ENCODE assay signal across 29 mouse cellular contexts in the genomic region with DNA sequence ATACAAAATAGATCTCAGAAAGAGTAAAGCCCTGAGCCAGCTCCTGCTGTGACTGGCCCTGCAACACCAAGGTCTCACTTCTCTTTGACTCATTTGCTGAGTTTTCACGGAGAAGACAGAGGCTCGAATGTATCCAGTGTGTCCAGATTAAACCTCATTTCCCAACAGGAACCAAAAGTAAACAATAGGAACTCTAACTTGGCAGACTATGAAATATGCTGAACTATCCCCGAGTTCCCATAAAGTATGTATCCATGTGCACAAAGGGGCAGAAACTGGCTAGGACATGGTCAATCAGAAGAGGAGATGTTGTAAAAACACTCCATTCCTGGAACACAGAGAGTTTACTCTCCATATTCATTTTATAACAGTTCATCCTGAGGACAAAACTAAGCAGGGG. TPM values are rescaled to one million over a fixed set of nuclear protein-coding genes. Genes with fewer than 3 reads are reported as not detected.
DNase-seq lines count a peak whose midpoint lies in the region; ATAC-seq and TF ChIP-seq lines count a peak whose summit lies in the region.
"Had no signal": no experiment of that assay in that cellular context is flagged by ENCODE, and none has a peak within 500 bp of the region (broad histone marks: within the 10 kb centered on the region; RNA-seq: fewer than 3 reads in every experiment).

No protein-coding gene starts in this region.

- H3K27me3 ChIP-seq in liver, embryonic 16.5 days (ENCODE audit: control insufficient read depth, insufficient read depth, low read depth, low read length), result no peaks in the 10 kb centered on the region
- H3K27me3 ChIP-seq in liver, embryonic 11.5 days (replicated peaks; ENCODE audit: control insufficient read depth, insufficient read depth, low read length), result no peaks in the 10 kb centered on the region
- H3K27me3 ChIP-seq in stomach, postnatal 0 days (ENCODE audit: control insufficient read depth, insufficient read depth, low read length), result no peaks in the 10 kb centered on the region
- H3K27me3 ChIP-seq: hindbrain, embryonic 12.5 days; limb, embryonic 12.5 days; midbrain, embryonic 12.5 days; neural tube, embryonic 15.5 days; stomach, embryonic 15.5 days had no signal

- no peaks in the 10 kb centered on the region for H3K9me3 ChIP-seq in liver, embryonic 16.5 days (replicated peaks; ENCODE audit: control insufficient read depth, low read length)
- no peaks in the 10 kb centered on the region for H3K9me3 ChIP-seq in liver, embryonic 11.5 days (ENCODE audit: control insufficient read depth, low read length)
- no peaks in the 10 kb centered on the region for H3K9me3 ChIP-seq in stomach, postnatal 0 days (ENCODE audit: control insufficient read depth, low read length)
- H3K9me3 ChIP-seq: stomach, embryonic 15.5 days had no signal

- H3K36me3 ChIP-seq in liver, embryonic 16.5 days (ENCODE audit: control insufficient read depth, insufficient read depth), result no peaks in the 10 kb centered on the region
- peaks cover 13% of the 10 kb centered on the region; the same call in 1 of the 2 replicates for H3K36me3 ChIP-seq in liver, embryonic 11.5 days (ENCODE audit: control insufficient read depth, insufficient read depth, low read length)
- peaks cover 6% of the 10 kb centered on the region for H3K36me3 ChIP-seq in stomach, postnatal 0 days (ENCODE audit: control insufficient read depth, insufficient read depth, low read length)

- peak; percentile 47 for DNase-seq in adrenal gland, adult 2 months
- no peak for DNase-seq in adrenal gland, adult 8-10 months
- no peak for DNase-seq in liver, embryonic 11.5 days (ENCODE audit: low spot score)
- DNase-seq in lung, postnatal 10 days, result peak; percentile 45
- DNase-seq in lung, postnatal 4 days, result no peak
- DNase-seq in stomach, postnatal 0 days (ENCODE audit: low spot score), result no peak
- no peak for DNase-seq in yolk sac, embryonic 10.5 days (ENCODE audit: low spot score)
- DNase-seq: cerebellum, adult 11 months; cerebellum, postnatal 10 days; forebrain, postnatal 0 days; right cerebral cortex, adult 18-20 months; right cerebral cortex, postnatal 4 days had no signal

- H3K4me1 ChIP-seq in liver, embryonic 16.5 days (ENCODE audit: control insufficient read depth, low read depth, low read length), result peaks cover 3% of the 10 kb centered on the region; the same call in 1 of the 2 replicates
- no peaks in the 10 kb centered on the region for H3K4me1 ChIP-seq in liver, embryonic 11.5 days (replicated peaks; ENCODE audit: control insufficient read depth, insufficient read depth, low read length)
- H3K4me1 ChIP-seq in stomach, postnatal 0 days (replicated peaks; ENCODE audit: control insufficient read depth, insufficient read depth), result no peaks in the 10 kb centered on the region; the same call in 1 of the 2 replicates
- H3K4me1 ChIP-seq: embryonic facial prominence, embryonic 10.5 days; forebrain, embryonic 10.5 days; hindbrain, embryonic 12.5 days; limb, embryonic 12.5 days; midbrain, embryonic 12.5 days had no signal

- ATAC-seq in liver, embryonic 16.5 days (ENCODE audit: low read depth), result peak; percentile 24; the same call in 1 of the 2 replicates
- ATAC-seq in liver, embryonic 11.5 days (replicated peaks; ENCODE audit: low FRiP score), result no peak
- ATAC-seq in stomach, postnatal 0 days (ENCODE audit: low FRiP score, low TSS enrichment), result peak; percentile 35; the same call in 1 of the 2 replicates
- ATAC-seq: forebrain, postnatal 0 days; intestine, postnatal 0 days had no signal

- no peak for TF ChIP-seq EP300 in stomach, postnatal 0 days (optimal IDR thresholded peaks at IDR 0.05)

- 32% methylated on average over 3 of the region's 3 CpGs for WGBS in liver, embryonic 16.5 days (ENCODE audit: insufficient replicate concordance)
- 68% methylated on average over 3 of the region's 3 CpGs for WGBS in liver, embryonic 11.5 days
- WGBS in stomach, postnatal 0 days, result 23% methylated on average over 3 of the region's 3 CpGs

- no peak overlapping the region for H3K9ac ChIP-seq in liver, embryonic 16.5 days (ENCODE audit: low read depth, low read length)
- H3K9ac ChIP-seq in liver, embryonic 11.5 days (ENCODE audit: low read depth, low read length), result no peak overlapping the region
- H3K9ac ChIP-seq in stomach, postnatal 0 days (ENCODE audit: low read length), result no peak overlapping the region
- H3K9ac ChIP-seq: forebrain, postnatal 0 days; hindbrain, embryonic 12.5 days; limb, embryonic 12.5 days; midbrain, embryonic 12.5 days; neural tube, embryonic 15.5 days; stomach, embryonic 15.5 days had no signal

- TF ChIP-seq CTCF in stomach, postnatal 0 days (IDR thresholded peaks at IDR 0.05; ENCODE audit: low read depth), result no peak

- H3K27ac ChIP-seq in liver, embryonic 16.5 days (ENCODE audit: low read length), result 0 out of 2 replicates have a peak overlapping the region, but pooled peaks have one; percentile 8
- H3K27ac ChIP-seq in liver, embryonic 11.5 days (ENCODE audit: low read depth, low read length), result no peak overlapping the region
- peak overlapping the region; percentile 61 for H3K27ac ChIP-seq in stomach, postnatal 0 days (replicated peaks)
- H3K27ac ChIP-seq: embryonic facial prominence, embryonic 10.5 days; forebrain, embryonic 10.5 days; hindbrain, embryonic 12.5 days; left cerebral cortex, adult 2 months; limb, embryonic 12.5 days; midbrain, embryonic 12.5 days; neural tube, embryonic 15.5 days had no signal

- no peak overlapping the region for H3K4me2 ChIP-seq in liver, embryonic 16.5 days (ENCODE audit: low read depth, low read length)
- H3K4me2 ChIP-seq in liver, embryonic 11.5 days, result no peak overlapping the region
- no peak overlapping the region for H3K4me2 ChIP-seq in stomach, postnatal 0 days (replicated peaks; ENCODE audit: low read depth)
- H3K4me2 ChIP-seq: hindbrain, embryonic 12.5 days; limb, embryonic 12.5 days; midbrain, embryonic 12.5 days; neural tube, embryonic 15.5 days; stomach, embryonic 15.5 days had no signal

- H3K4me3 ChIP-seq in liver, embryonic 16.5 days (ENCODE audit: low read depth, low read length), result no peak overlapping the region
- no peak overlapping the region for H3K4me3 ChIP-seq in liver, embryonic 11.5 days (ENCODE audit: low read depth, low read length)
- no peak overlapping the region for H3K4me3 ChIP-seq in stomach, postnatal 0 days (ENCODE audit: low read depth, low read length)
- H3K4me3 ChIP-seq: embryonic facial prominence, embryonic 10.5 days; forebrain, embryonic 10.5 days; hindbrain, embryonic 12.5 days; left cerebral cortex, adult 2 months; limb, embryonic 12.5 days; midbrain, embryonic 12.5 days; neural tube, embryonic 15.5 days; stomach, embryonic 15.5 days had no signal

RNA-seq across cellular contexts. Expression of gene Jmjd4, which starts 17.6 kb away (rescaled TPM):
- 1 to 10 TPM; 8.4 to 9.4 TPM for total RNA-seq in adrenal gland, adult 2 months (2021)
- polyA plus RNA-seq in adrenal gland, adult 2 months (2012; rRNA removed), result 4.9 and 6.2 TPM in 2 replicates
- 10 to 100 TPM; 10.4 to 12.1 (median 11.1) TPM for total RNA-seq in adrenal gland, adult 8-10 months (2022)
- polyA plus RNA-seq in liver, embryonic 16.5 days (2015; fragmentation: Nextera tagmentation; extraction: Ambion mirVana), result 3.4 and 3.7 TPM in 2 replicates
- polyA plus RNA-seq in liver, embryonic 11.5 days (2014; fragmentation: Nextera tagmentation; extraction: Ambion mirVana), result 10.8 and 12.7 TPM in 2 replicates
- polyA plus RNA-seq in stomach, postnatal 0 days (2015; fragmentation: Nextera tagmentation; extraction: Ambion mirVana), result 5.4 and 5.5 TPM in 2 replicates

RNA-seq across cellular contexts. Expression of gene Snap47, which starts 18.7 kb away (rescaled TPM):
- total RNA-seq in adrenal gland, adult 2 months (2021), result 100 to 1,000 TPM in 1 of 2 experiments, 10 to 100 TPM in 1; 92.1 to 102 TPM
- 59.5 and 67.0 TPM in 2 replicates for polyA plus RNA-seq in adrenal gland, adult 2 months (2012; rRNA removed)
- 100 to 1,000 TPM; 106 to 112 (median 108) TPM for total RNA-seq in adrenal gland, adult 8-10 months (2022)
- polyA plus RNA-seq in liver, embryonic 16.5 days (2015; fragmentation: Nextera tagmentation; extraction: Ambion mirVana), result 26.3 and 28.7 TPM in 2 replicates
- 57.9 and 67.4 TPM in 2 replicates for polyA plus RNA-seq in liver, embryonic 11.5 days (2014; fragmentation: Nextera tagmentation; extraction: Ambion mirVana)
- polyA plus RNA-seq in stomach, postnatal 0 days (2015; fragmentation: Nextera tagmentation; extraction: Ambion mirVana), result 50.6 and 51.9 TPM in 2 replicates

RNA-seq across cellular contexts. Expression of gene Zfp867, which starts 40.0 kb away (rescaled TPM):
- 1 to 10 TPM; 2.7 to 5.5 TPM for total RNA-seq in adrenal gland, adult 2 months (2021)
- 0.12 and 0.13 TPM in 2 replicates for polyA plus RNA-seq in adrenal gland, adult 2 months (2012; rRNA removed)
- total RNA-seq in adrenal gland, adult 8-10 months (2022), result 1 to 10 TPM; 5.1 to 9.7 (median 7.3) TPM
- 1.0 and 1.4 TPM in 2 replicates for polyA plus RNA-seq in liver, embryonic 16.5 days (2015; fragmentation: Nextera tagmentation; extraction: Ambion mirVana)
- 3.2 and 3.6 TPM in 2 replicates for polyA plus RNA-seq in liver, embryonic 11.5 days (2014; fragmentation: Nextera tagmentation; extraction: Ambion mirVana)
- 3.4 and 3.8 TPM in 2 replicates for polyA plus RNA-seq in stomach, postnatal 0 days (2015; fragmentation: Nextera tagmentation; extraction: Ambion mirVana)

RNA-seq across cellular contexts. Expression of gene Prss38, which starts 56.8 kb away (rescaled TPM):
- not detected for total RNA-seq in adrenal gland, adult 2 months (2021)
- not detected in 2 replicates for polyA plus RNA-seq in adrenal gland, adult 2 months (2012; rRNA removed)
- total RNA-seq in adrenal gland, adult 8-10 months (2022), result not detected
- not detected in 2 replicates for polyA plus RNA-seq in liver, embryonic 16.5 days (2015; fragmentation: Nextera tagmentation; extraction: Ambion mirVana)
- not detected in 2 replicates for polyA plus RNA-seq in liver, embryonic 11.5 days (2014; fragmentation: Nextera tagmentation; extraction: Ambion mirVana)
- polyA plus RNA-seq in stomach, postnatal 0 days (2015; fragmentation: Nextera tagmentation; extraction: Ambion mirVana), result 0.07 TPM in 1 of 2 replicates, not detected in the other
- total RNA-seq: adrenal gland, postnatal 4 days; forebrain, postnatal 0 days; gastrocnemius, postnatal 4 days; heart, adult 8-10 months; heart, postnatal 25 days; layer of hippocampus, postnatal 10 days; left cerebral cortex, adult 2 months had no signal
- polyA plus RNA-seq: embryonic facial prominence, embryonic 10.5 days; forebrain, embryonic 10.5 days; heart, embryonic 14.5 days; hindbrain, embryonic 12.5 days; intestine, postnatal 0 days; kidney, embryonic 16.5 days; neural tube, embryonic 15.5 days; stomach, embryonic 15.5 days had no signal

Comparison
In these comparisons a context has a peak if more than half of its experiments do, and no peak if none do; other contexts are left out.
1. DNase-seq: peak in adrenal gland, adult 2 months (single experiment) and lung, postnatal 10 days (single experiment); none in adrenal gland, adult 8-10 months (single experiment), liver, embryonic 11.5 days (single experiment), lung, postnatal 4 days (0 of 2), stomach, postnatal 0 days (single experiment) and yolk sac, embryonic 10.5 days (single experiment).